8 mouse cellular contexts compared by ENCODE assay signal in the genomic region with DNA sequence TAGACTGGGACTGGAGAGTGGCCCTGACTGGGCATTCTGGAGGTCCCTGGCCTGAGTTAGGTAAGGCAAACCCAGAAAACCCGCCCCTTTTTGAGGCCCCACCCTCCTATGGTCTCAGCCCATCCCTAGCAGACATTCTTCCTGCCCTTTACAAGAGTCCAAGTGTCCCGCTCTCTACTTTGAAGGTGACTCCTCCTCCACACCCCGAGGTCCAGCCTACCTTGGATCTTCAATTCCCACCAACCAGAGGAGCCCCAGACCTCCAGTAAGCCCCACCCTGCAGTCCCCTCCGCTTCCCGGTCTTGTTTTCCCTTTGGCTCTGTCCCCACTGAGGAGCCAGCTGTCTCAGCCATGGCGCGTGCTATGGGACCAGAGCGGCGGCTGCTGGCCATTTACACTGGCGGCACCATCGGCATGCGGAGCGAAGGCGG. TPM values are rescaled to one million over a fixed set of nuclear protein-coding genes. Genes with fewer than 3 reads are reported as not detected.
A peak's percentile ranks its signal among the peaks of the same experiment; 100 is the strongest.
DNase-seq lines count a peak whose midpoint lies in the region; ATAC-seq and TF ChIP-seq lines count a peak whose summit lies in the region.

A gene (plus strand): TSS at position 139 of the 431 bp plus-strand sequence.

- no peak within 1 kb of the TSS for H3K4me3 ChIP-seq in forebrain, embryonic 11.5 days (ENCODE audit: low read depth, low read length)
- H3K4me3 ChIP-seq in forebrain, embryonic 15.5 days: no peak within 1 kb of the TSS
- H3K4me3 ChIP-seq in embryonic fibroblast, embryonic 13.5 days (ENCODE audit: insufficient read depth, low read length): peak within 1 kb of the TSS; percentile 6; the same call in 1 of the 2 replicates

- peak within 1 kb of the TSS; percentile 35; the same call in 1 of the 2 replicates for H3K9ac ChIP-seq in forebrain, embryonic 11.5 days (ENCODE audit: low read length)
- H3K9ac ChIP-seq in forebrain, embryonic 15.5 days (replicated peaks): no peak within 1 kb of the TSS

- no peaks in the 10 kb centered on the region for H3K27me3 ChIP-seq in forebrain, embryonic 11.5 days (ENCODE audit: control insufficient read depth, insufficient read depth, low read length)
- no peaks in the 10 kb centered on the region for H3K27me3 ChIP-seq in forebrain, embryonic 15.5 days

- TF ChIP-seq CTCF in embryonic fibroblast, embryonic 13.5 days (IDR thresholded peaks at IDR 0.05; ENCODE audit: borderline replicate concordance, insufficient read depth, low read length): no peak

- H3K27ac ChIP-seq in forebrain, embryonic 11.5 days (ENCODE audit: low read depth, low read length): no peak within 1 kb of the TSS
- H3K27ac ChIP-seq in forebrain, embryonic 15.5 days (replicated peaks): no peak within 1 kb of the TSS
- no peak within 1 kb of the TSS for H3K27ac ChIP-seq in embryonic fibroblast, embryonic 13.5 days (ENCODE audit: insufficient read depth, low read length)

- peak within 1 kb of the TSS; percentile 37 for H3K4me2 ChIP-seq in forebrain, embryonic 11.5 days (ENCODE audit: low read depth, low read length, severe bottlenecking)
- no peak within 1 kb of the TSS for H3K4me2 ChIP-seq in forebrain, embryonic 15.5 days (replicated peaks)

- H3K4me1 ChIP-seq in forebrain, embryonic 11.5 days (replicated peaks; ENCODE audit: control insufficient read depth, insufficient read depth, low read length): peaks cover 2% of the 10 kb centered on the region; the same call in 1 of the 2 replicates
- H3K4me1 ChIP-seq in forebrain, embryonic 15.5 days: peaks cover 4% of the 10 kb centered on the region; the same call in 1 of the 2 replicates
- no peaks in the 10 kb centered on the region for H3K4me1 ChIP-seq in embryonic fibroblast, embryonic 13.5 days (ENCODE audit: control insufficient read depth, insufficient read depth, low read length)

- peak; percentile 67 for DNase-seq in forebrain, embryonic 11.5 days (ENCODE audit: low spot score)
- DNase-seq in kidney, adult 18-20 months: peak; percentile 56
- DNase-seq in lung, postnatal 4 days: peak; percentile 43 to 56
- no peak for DNase-seq in T-cell, adult 2 months (ENCODE audit: low spot score)
- no peak for DNase-seq in adipocyte (ENCODE audit: low spot score)

- ATAC-seq in forebrain, embryonic 11.5 days (replicated peaks; ENCODE audit: low FRiP score): peak; percentile 39
- no peak for ATAC-seq in forebrain, embryonic 15.5 days (replicated peaks)
- ATAC-seq in inflammation-experienced regulatory T-cells, adult 6 months: no peak

- no peak for TF ChIP-seq POLR2A in embryonic fibroblast, embryonic 13.5 days (IDR thresholded peaks at IDR 0.05; ENCODE audit: low read depth, low read length)

- under 1% methylated on average over 14 of the region's 14 CpGs for WGBS in forebrain, embryonic 11.5 days
- WGBS in forebrain, embryonic 15.5 days: 3% methylated on average over 14 of the region's 14 CpGs

- no peaks in the 10 kb centered on the region for H3K9me3 ChIP-seq in forebrain, embryonic 11.5 days (ENCODE audit: control insufficient read depth, low read length)
- H3K9me3 ChIP-seq in forebrain, embryonic 15.5 days: no peaks in the 10 kb centered on the region

- no peaks in the 10 kb centered on the region for H3K36me3 ChIP-seq in forebrain, embryonic 11.5 days (ENCODE audit: control insufficient read depth, insufficient read depth, low read length)
- no peaks in the 10 kb centered on the region for H3K36me3 ChIP-seq in forebrain, embryonic 15.5 days

RNA-seq across cellular contexts. Expression of the gene that starts here (rescaled TPM):
- polyA plus RNA-seq in forebrain, embryonic 11.5 days (2014; fragmentation: Nextera tagmentation; extraction: Ambion mirVana): 0.29 and 1.1 TPM in 2 replicates
- 0.20 and 0.22 TPM in 2 replicates for polyA plus RNA-seq in forebrain, embryonic 15.5 days (2015; fragmentation: Nextera tagmentation; extraction: Ambion mirVana)
- 0.35 and 1.3 TPM in 2 replicates for polyA plus RNA-seq in embryonic fibroblast, embryonic 13.5 days (2011; ENCODE audit: insufficient read length, low read depth, missing spikeins)
- polyA plus RNA-seq in inflammation-experienced regulatory T-cells, adult 6 months (2017; shearing (Covaris generic)): not detected

Comparison
In these comparisons a context has a peak if more than half of its experiments do, and no peak if none do; other contexts are left out.
1. DNase-seq: peak in forebrain, embryonic 11.5 days (single experiment), kidney, adult 18-20 months (single experiment) and lung, postnatal 4 days (2 of 2); none in T-cell, adult 2 months (single experiment) and adipocyte (single experiment).